Mouse (Mus musculus): ENCODE results near the gene Tmem209.
A peak's percentile ranks its signal among the peaks of the same experiment; 100 is the strongest.

Gene Tmem209

DNA sequence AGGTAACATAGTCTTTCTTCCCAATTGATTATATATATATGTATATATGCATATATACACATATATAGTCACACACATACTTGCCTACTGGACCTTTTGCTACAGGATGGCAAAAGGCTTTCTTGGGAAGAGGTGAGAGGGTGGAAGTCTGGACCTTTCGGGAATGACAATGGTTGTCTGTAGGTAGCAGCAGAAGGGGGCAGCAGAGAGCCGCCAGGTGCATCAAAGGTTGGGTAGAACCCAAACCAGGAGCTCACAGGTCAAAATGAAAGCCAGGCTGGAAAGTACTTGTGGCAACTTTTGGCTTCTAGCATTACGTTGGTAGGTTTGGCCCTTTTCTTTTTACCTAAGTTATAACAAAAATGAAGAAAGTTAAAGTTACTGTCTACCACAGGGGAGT lies 25.8 kb upstream of the Tmem209 start:
- no peak for DNase-seq

DNA sequence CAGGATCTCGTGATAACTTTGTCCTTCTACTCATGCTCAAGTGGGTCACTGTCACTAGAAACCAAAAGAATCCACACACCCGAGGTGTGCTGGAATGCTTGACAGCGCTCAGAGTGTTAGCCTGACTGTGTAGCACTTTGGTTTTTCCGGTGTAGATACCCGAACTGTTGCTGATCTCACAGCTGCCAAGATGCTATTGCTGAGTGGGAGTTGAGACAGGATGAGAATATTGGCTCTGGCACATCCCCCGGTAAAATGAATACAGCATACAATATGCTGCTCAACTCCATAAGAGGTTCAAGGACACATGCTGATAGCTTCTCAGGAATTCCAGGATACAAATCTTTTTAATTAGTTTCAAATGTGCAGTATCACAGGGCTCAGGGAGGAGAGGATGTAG lies 19.2 kb upstream of the Tmem209 start:
- peak; percentile 55 for DNase-seq

DNA sequence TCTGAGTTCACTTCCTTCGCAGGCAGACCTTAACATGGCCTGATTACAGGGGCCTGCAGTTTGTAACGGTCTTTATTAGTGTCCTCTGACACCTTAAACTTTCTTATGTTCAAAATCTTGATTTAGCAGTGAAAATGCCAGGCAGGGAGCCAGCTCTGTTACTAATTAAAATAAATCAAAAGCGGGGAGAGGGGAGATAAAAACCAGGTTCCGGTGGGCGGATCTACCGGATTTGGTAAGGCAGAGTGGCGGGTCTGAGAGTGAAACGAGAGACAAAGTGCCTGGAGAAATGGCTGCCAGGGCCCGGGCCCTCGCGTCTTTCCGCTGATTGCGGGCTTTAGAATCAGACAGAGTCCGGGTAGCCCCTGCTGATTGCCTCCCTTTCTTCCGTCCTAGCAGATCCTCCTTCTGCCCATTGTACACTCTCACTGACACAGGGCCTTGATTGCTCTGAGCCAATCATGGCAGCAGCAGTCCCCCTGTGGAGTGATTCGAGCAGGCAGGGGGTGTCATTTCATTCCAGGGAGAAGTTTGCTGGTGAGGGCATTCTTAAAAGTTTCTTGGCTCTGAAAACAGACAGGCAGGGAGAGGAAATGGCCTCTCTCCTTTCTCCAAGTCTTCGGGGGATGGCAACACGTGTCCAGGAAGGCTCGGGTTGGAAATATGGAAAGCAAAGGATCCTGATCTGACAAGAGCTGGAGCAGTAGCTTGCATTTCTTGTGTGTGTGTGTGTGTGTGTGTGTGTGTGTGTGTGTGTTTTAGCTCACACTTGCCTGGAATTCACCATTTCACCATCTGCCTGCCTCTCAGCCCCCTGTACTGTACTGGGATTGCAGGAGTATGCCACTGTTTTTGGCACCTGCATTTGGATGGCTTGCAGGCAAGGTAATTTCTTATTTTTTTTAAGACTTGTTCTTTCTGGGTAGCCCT lies 17.3 kb upstream of the Tmem209 start:
- no peak for DNase-seq

DNA sequence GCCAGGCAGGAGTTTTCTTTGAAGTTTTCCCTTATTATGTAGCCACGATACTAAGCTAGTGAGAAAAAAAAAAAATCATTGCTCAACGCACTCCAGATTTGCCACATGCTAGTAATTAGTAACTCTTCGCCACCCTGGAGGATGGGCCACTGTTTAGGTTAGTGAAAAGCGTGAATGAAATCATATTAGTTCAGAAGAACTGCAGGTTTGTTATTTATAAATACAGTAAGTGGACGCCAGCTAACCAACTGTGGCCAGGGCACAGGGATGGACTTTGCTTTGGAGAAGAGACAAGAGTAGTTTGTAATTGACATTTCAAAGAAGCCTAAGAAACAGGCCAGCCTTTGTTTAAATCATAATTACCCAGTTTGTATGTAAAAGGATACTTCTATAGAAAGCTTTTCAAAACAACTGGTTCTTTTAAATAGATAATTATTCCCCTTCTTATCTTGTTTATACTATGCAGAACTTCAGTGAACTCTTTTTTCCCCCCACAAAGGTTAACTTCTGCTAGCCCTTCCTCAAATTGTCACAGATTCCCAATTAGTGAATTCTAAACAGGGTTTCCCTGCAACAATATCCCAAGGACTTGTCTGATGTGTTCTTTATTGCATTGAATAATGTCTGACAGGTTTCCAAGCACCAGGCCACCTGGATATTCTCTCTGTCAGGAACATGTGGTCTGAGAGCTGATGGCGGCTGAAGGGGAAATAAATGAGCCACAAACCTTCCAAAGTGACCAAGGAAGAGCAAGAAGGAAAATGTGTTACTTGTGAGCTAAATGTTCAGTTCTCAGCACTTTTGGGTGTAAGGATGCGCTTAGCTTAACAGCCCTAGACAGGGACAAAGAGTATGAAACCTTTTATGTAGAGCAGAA lies 16.1 kb upstream of the Tmem209 start:
- DNase-seq = no peak

DNA sequence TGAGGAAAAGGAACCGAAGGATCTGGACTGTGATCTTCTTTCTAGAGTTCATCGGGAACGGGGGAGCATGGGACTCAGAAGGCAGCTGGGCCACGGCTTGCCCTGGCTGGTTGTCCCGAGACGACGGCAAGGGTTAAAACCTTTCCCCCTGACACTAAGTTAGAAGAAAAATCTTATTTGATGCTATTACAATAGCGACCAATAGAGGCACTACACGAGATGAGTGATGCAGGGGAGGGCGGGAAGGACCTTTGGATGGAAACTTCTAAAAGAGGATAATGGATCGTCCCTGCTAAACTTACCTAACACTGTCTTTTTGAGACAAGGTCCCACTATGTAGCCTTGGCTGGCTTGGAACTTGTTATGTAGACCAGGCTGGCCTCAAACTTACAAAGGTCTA lies 10.8 kb upstream of the Tmem209 start:
- no peak for DNase-seq

DNA sequence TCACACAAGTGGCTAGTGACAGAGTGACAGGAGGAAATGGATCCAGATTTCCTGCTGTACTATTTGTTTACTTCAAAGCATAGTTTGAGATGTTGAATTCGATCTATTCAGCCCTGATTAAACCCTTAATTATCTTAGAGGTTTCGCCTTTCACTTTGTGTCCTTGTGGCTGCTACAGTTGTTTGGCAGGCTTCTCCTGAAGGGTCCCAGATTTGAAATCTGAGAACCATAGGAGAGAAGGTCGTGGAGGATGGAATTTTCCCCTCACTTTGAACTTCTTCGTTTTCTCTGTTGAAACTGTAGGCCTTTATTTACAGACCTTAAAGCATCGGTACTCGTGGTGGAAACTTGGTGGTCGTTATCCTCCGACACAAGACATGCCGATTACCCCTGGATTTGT lies 4.7 kb upstream of the Tmem209 start:
- no peak for DNase-seq

DNA sequence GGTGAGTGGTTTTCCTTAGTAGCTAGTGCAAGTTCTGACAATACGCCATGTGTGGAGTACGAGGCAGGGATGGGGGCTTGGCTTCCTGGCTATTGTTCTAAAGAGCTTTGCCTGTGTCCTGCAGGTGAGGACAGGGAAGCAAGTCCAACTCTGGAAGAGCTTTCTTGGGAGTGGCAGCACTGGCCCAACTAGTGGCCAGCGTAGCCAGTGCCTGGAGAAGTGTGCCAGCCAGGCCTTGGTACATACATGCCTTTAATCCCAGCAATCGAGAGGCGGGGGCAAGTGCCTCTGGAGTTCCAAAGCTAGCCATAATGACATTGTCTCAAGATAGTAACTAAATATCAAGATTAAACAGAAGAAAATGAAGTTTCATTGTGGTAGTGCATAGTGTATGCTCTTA lies 708 bp upstream of the Tmem209 start:
- DNase-seq = no peak

DNA sequence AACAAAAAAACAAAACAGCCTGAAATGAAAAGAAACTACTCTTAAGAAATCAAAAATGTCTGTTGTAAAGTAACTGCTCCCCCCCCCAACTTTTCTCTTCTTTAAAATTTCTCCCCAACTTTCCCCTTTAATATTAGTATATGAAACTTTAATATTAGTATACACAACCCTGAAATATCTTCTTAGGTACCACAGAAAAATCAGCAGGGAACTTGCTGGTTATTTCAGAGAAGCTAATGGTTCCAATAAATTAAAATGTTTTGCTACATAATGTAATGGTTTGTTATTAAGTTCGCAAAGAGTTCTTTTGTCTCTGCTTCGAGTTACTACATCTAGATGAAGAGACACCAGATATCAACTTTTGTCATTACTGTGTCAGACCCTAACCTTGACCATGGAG lies 759 bp downstream of the Tmem209 start:
- no peak for DNase-seq

DNA sequence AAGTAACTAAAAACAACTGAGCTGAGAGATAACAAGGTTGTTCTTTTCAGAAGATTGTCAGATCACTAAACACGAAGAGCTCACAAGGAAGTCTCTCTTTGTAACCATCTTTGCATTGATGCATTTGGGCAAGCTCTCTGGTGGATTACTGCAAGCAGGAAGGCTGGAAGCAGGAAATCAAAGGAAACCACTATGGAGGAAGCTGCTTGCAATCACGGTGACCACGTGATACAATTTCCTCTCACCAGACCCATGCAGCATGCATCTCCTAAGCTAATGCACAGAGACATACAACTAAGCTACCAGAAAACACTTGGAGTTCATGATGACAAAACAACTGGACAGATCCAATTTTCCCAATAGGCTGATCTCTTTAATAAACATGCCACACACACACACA lies 10.5 kb downstream of the Tmem209 start:
- DNase-seq = no peak

DNA sequence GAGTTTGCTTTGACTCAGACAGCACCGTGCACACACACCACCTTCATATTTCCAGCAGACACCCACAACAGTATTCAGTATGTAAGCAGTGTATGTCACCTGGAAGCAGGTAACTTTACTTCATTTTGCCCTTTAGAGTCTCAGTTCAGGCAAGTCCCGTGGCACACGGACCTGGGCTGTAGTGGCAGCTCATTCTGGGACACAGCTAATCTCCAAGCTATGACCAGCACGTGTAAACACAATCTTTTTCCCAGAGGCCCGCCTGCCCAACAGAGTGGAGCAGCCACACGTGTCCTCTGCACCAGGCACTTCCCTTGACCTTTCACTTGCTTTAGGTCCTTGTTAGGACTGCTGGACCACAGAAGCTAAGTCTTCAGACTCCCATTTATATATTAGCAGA lies 23.1 kb downstream of the Tmem209 start:
- no peak for DNase-seq

DNA sequence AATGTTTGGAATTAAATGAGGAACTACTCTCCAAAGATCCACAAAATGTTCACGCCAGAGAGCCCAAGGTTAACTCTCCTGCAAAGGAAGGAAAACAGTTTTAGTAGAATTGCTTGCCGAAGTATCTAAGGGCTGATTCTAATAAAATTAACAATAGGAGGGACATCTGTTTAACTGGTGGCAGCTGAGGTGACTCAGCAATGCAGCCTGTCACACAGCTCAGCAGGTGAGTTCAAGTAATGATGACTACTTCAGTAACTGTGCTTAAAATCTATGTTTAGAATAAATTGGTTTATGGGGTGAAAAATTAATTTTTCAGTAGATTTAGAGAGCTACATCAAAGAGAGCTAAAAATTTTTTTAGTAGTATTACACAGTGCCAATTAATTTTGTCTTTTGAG lies 26.7 kb downstream of the Tmem209 start:
- no peak for DNase-seq

DNA sequence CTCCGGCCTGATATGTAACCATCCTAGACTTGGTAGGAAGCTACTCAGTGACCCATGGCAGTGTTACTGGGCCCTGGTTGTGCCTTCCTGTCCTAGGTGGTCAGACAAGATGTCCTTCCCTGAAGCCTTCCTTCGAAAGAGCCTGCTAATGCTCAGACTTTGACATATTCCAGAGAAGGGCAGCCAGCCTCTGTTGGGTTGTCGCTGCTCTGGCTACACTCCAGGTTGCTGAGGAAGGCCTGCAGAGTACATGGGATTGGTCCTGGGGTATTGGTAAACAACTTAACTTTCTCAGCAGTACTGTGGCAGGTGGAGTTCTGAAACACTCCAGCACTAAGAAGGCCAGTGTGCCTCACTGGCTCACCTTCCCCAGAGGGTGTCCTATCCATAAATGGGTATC lies 30.2 kb downstream of the Tmem209 start:
- DNase-seq = no peak

DNA sequence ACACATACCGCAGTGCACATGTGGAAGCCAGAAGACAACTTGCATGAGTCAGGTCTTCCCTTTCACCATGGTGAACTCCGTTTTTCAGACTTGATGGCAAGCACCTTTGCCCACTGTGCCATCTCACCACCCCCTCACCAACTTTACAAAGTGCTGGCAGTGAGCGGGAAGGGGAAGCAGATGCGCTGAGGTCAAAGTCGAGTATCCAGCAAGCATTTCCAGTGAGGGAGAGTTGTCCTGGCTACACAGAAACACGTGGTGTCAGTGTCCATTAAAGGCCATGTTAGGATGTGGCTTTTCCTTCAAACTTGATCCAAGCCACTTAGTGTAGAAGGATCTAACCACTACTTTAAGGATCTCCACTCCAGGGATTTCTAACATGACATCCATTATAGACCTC lies 31.8 kb downstream of the Tmem209 start:
- no peak for DNase-seq

DNA sequence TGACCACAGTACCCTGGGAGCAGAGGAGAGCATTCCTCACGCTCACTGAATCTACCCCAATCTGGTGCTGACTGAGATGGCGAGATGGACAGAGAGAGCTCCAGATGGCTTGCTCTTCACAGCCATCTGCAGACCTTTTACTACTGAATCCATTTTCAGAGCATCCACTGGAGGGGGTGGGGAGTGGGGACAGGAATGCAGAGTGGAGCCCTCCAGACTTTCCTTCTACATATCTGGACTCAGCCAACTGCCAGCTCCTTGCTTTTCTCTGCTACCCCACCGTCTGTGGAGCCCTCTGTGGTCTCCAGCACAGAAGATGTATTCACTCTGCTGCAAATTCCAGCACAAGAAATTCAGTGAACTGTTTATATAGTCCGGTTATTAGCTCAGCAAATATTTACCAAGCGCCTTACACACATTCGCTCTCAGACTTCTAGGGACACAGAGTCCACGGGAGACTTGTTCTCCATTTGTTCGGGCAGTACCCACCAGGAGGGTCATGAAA lies 32.3 kb downstream of the Tmem209 start:
- DNase-seq = no peak

DNA sequence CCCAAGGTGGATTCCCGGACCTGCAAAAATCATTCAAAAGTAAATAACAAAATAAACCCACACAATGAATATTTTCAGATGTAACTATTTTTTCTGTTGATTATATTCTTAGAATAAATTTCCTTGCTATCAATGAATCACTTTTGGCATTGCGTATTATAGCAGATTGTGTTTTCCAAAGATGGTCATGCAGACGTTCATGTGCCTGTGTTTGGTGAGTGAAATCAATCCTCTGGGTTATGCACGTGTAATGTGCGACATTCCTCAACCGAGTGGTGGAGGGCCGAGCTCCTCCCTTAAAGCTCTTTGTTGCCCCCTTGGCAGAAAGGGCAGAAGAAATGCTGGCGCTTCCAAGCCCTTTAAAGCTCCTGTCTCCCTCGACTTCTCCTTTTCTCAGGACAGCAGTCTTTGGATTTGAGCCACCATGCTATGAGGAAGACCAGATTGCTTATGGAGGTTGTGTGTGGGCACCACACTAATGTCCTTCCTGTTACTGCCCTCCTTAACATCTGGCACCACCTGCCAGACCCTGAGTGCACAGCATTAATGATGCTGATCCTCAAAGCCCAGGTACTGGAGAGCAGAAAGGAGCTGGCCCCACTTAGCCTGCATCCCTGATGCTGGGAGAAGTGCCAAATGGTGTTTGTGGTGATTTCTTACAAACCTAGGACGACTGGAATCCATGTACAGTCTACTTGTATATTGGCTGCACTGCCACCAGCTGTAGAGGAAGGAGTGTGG lies 33.4 kb downstream of the Tmem209 start:
- DNase-seq = no peak

DNA sequence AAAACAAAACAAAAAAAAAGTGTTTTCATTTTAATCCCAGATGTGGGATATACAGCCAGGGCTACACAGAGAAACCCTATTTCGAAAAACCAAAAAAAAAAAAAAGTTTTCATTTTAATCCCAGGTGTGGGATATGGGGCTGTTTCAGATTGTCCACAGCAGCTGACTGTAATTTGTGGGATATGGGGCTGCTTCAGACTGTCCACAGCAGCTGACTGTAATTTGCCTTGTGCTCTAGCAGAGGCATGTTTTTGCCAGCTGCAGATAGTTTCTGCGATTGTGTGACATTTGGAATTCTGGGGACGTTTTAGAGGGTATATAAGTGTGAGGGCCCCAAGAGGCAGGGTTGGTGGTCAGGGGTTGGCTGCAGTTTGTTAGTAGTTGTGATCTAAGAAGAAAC lies 37.9 kb downstream of the Tmem209 start:
- no peak for DNase-seq

DNA sequence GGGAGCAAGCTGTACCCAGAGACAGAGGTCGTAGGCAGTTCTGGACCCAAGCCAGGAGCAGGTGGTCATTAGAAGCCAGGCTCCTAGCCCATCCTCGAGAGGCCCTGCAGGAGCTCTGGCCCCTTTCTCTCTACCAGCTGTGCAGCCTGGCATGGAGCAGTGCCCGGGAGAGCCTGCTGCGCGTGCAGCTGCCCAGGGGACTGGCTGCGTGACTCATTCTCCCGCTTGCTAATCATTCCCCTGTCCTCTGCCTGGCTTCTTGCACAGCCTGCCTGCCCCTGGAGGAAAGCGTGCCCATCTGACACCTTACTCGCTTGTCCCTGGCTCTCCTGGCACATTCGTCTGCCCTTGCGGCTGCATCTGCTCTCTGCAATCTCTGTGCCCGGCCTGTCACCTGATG lies 40.2 kb downstream of the Tmem209 start:
- peak; percentile 43 for DNase-seq

DNA sequence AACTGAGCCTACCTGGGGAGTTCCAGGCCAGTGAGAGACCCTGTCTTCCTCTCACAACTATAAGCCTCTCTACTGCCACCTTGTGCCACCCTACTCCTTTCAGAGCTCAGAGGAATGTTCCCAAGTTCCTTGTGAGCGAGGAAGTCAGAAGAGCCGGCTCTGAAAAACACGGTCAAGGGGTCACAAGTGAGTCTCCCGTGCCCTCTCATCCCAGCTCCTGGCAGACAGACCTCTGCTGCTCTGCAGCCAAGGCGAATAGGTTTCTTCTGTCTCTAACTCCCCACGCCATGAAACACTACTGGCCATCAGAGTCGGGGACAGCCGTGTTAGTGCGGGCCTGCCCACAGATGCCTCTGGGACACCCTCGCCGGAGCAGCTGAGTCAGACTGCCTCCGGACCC lies 40.9 kb downstream of the Tmem209 start:
- DNase-seq = no peak

DNA sequence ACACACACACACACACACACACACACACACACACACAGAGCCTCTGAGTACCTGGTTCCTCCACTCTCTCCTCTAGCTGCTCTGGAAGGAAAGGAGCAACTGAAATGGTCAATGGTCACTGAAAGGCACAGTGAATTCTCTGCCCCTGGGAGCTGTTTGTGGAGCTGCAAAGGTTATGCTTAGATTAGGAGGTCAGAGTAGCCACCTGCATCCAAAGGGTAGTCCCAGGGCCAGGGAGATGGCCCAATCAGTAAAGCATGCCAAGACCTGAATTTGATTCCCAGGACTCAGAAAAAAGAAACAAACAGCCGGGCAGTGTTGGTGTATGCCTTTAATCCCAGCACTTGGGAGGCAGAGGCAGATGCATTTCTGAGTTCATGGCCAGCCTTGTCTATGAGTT lies 41.5 kb downstream of the Tmem209 start:
- DNase-seq = no peak

DNA sequence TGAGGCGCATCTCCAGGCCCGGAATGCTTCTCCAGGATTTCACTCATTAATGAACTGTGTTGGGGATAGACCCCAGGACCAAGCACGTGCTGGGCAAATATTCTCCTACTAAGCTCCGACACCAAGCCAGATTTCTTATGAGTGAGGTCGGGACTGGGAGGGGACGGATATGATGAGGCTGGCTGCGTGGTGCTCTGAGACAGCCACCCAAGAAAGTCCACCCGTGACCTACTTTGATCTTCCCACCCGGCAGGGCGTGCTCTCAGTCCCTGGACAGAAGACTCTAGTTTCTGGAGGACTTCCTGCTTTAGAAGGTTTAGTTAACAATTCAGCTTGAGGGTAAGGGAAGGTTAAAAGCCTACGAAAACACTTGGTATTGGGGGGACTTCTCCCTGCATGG lies 44.0 kb downstream of the Tmem209 start:
- DNase-seq = no peak

DNA sequence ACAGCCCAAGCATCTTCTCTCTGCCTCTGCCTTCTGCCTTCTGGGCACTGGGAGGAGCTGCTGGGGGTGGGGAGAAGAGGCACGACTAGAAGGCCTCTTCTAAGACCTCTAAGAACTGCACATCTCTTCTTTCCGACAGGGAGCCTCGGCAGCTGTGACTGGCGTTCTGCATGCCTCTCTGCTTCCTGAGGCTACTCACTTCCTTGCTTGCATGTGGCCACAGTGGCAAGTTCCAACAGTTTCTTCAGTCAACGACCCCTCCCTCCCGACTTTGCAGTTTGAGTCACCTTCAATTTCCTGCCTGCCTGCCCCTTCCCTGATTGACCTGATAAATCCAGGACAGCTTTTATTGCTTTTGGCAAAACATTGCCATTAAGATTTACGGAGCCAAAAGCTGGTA lies 46.8 kb downstream of the Tmem209 start:
- DNase-seq = no peak

DNA sequence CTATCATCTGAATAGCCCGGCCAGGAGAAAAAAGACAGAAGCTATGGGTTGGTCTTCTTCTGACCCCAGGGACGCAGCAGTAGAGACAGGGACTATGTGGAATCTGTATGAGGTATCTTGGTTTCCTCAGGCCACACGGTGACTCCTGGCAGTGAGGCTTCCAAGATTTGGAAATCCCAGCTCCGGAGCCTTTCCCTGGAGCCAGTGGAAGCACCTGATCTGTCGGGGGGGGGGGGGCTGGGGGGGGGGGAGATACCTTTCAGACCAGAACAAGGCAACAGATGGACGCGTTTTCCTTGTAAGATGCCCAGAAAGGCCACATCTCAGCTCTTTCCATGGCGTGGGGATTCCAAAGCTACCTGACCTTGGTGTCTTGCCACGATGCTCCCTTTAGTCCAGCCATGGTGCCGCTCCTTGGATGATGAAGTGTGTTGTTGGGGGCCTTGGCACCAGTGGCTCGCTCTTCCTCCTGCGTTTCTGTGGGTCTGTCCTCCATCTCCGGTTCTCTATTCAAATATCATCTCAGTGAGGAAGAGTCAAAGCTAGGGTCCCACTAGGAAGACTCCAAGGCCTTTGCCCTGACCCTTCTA lies 47.7 kb downstream of the Tmem209 start:
- no peak for DNase-seq
